Mouse (Mus musculus): ENCODE data around the gene Trim67. TPM values are rescaled to one million over a fixed set of nuclear protein-coding genes. Genes with fewer than 3 reads are reported as not detected.
A peak's percentile ranks its signal among the peaks of the same experiment; 100 is the strongest.

Trim67 gene
- polyA plus RNA-seq, 1 experiment from 2014 or later: 0.70 TPM

DNA sequence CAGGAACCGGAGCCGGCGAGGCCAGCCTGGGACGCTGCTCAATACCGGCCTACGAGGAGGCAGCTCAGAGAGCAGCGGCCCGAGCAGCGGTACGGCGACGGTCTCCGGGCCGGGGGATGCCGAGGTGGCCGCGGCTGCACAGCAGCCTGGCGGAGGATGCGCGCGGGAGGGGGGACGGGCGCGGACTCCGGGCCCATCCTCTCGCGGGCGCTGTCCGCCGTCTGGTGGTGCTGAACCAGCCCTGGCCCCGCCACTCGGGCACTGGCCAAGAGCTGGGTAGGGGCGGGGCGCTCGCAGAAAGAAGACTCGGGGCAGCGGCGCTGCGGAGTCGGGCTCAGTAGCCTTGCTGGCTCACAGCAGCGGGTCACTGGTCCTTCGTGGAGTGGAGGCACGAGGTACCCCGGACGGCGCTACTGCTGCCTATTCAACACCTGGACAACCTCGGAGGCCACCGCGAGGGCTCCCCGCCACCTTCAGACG, 320 bp downstream of the Trim67 start:
- H3K27ac ChIP-seq (ENCODE audit: low read depth): peak overlapping the region; percentile 18; the same call in 1 of the 2 replicates
- DNase-seq (peak; percentile 95), ATAC-seq (ENCODE audit: insufficient read depth) (peak; percentile 91)
- H3K27me3 ChIP-seq (ENCODE audit: insufficient read depth, low read length): peaks cover 55% of the 10 kb centered on the region
- H3K4me1 ChIP-seq (ENCODE audit: insufficient read depth): peaks cover 8% of the 10 kb centered on the region; the same call in 1 of the 2 replicates
- peak overlapping the region; percentile 55 for H3K4me3 ChIP-seq (ENCODE audit: low read depth, low read length)
- TF ChIP-seq CTCF (IDR thresholded peaks at IDR 0.05; ENCODE audit: low read depth): no peak
- H3K9ac ChIP-seq: no peak overlapping the region
- H3K9me3 ChIP-seq (ENCODE audit: low read depth, low read length): no peaks in the 10 kb centered on the region
- WGBS: 0% methylated on average over 51 of the region's 51 CpGs
- no peaks in the 10 kb centered on the region for H3K36me3 ChIP-seq (ENCODE audit: insufficient read depth)
- H3K4me2 ChIP-seq: peak overlapping the region; percentile 100

DNA sequence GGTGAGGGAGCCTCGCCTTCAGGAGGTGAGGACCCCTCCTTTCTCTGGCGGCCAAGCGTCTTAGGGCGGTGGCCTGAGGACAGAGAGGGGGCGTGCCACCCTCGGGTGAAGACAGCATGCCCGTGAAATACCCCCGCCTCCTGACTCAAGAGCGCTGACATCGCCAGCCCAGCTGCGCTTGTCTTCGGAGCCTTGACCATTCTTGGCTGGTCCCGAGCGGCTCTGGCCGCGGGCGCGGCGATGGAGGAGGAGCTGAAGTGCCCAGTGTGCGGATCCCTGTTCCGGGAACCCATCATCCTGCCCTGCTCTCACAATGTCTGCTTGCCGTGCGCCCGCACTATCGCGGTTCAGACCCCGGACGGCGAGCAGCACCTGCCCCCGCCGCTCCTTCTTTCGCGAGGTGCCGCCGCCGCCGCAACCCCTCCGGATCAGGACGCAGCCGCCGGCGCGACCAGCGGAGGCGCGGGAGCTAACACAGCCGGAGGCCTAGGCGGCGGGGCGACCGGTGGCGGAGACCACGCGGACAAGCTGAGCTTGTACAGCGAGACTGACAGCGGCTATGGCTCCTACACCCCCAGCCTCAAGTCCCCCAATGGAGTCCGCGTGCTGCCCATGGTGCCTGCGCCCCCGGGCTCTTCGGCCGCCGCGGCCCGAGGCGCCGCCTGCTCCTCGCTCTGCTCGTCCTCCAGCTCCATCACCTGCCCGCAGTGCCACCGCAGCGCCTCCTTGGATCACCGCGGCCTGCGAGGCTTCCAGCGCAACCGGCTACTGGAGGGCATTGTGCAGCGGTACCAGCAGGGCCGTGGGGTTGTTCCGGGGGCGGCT, 981 bp downstream of the Trim67 start:
- DNase-seq (peak; percentile 17), ATAC-seq (ENCODE audit: insufficient read depth) (peak; percentile 32; the same call in 1 of the 2 replicates)
- Histone ChIP-seq H3K4me1 (ENCODE audit: insufficient read depth) (peaks cover 8% of the 10 kb centered on the region; the same call in 1 of the 2 replicates), H3K9me3 (ENCODE audit: low read depth, low read length) (no peaks in the 10 kb centered on the region), H3K4me2 (peak overlapping the region; percentile 100), H3K9ac (no peak overlapping the region), H3K4me3 (ENCODE audit: low read depth, low read length) (peak overlapping the region; percentile 55), H3K27me3 (ENCODE audit: insufficient read depth, low read length) (peaks cover 55% of the 10 kb centered on the region), H3K36me3 (ENCODE audit: insufficient read depth) (no peaks in the 10 kb centered on the region), H3K27ac (ENCODE audit: low read depth) (no peak overlapping the region)
- 1% methylated on average over 81 of the region's 81 CpGs for WGBS
- TF ChIP-seq CTCF (IDR thresholded peaks at IDR 0.05; ENCODE audit: low read depth): no peak

DNA sequence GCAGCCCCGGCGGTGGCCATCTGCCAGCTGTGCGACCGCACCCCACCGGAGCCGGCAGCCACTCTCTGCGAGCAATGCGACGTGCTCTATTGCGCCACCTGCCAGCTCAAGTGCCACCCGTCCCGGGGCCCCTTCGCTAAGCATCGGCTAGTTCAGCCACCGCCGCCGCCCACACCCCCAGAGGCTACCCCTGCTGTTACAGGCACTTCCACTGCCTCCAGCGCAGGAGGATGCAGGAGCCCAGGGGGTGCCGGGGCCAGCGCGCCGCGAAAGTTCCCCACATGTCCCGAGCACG, 1.5 kb downstream of the Trim67 start:
- Histone ChIP-seq H3K4me2 (peak overlapping the region; percentile 100), H3K4me3 (ENCODE audit: low read depth, low read length) (peak overlapping the region; percentile 55), H3K36me3 (ENCODE audit: insufficient read depth) (no peaks in the 10 kb centered on the region), H3K9ac (no peak overlapping the region), H3K27me3 (ENCODE audit: insufficient read depth, low read length) (peaks cover 55% of the 10 kb centered on the region), H3K4me1 (ENCODE audit: insufficient read depth) (peaks cover 8% of the 10 kb centered on the region; the same call in 1 of the 2 replicates), H3K9me3 (ENCODE audit: low read depth, low read length) (no peaks in the 10 kb centered on the region), H3K27ac (ENCODE audit: low read depth) (no peak overlapping the region)
- ATAC-seq (ENCODE audit: insufficient read depth) (no peak), DNase-seq (peak; percentile 69)
- TF ChIP-seq CTCF (IDR thresholded peaks at IDR 0.05; ENCODE audit: low read depth): peak; percentile 50
- under 1% methylated on average over 25 of the region's 25 CpGs for WGBS

DNA sequence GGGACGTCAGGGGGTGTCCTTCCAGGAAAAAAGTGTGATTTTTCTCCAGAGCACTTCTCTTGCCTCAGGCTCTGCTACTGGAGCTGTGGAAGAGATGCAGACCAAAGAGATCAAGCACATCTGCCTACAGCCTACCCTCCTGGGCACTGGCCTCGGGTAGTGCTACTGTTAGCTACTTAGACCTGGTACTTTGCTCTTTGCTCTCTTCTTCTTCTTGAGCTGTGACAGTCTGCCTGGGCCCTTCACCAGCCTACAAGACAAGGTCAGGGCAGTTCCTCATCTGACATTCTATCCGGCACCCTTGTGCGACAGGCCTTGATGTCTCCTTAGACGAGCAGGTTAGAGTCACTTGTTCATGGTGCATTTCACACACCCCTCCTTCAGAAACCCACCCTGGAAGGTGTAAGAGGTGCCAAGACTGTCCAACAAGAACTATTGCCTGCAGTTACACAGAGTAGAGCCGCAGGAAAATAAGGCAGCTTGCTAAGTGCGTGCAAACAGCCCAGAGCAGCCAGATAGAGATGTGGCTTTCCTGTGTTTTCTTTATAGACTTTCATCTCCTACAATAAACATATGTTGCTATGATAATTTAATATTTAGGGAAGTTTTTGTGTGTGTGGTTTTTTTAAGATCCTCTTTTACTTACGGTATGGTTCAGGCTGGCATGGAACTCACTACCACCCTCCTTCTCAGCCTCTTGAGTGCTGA, 3.0 kb downstream of the Trim67 start:
- H3K9me3 ChIP-seq (ENCODE audit: low read depth, low read length): no peaks in the 10 kb centered on the region
- H3K36me3 ChIP-seq (ENCODE audit: insufficient read depth): no peaks in the 10 kb centered on the region
- peaks cover 55% of the 10 kb centered on the region for H3K27me3 ChIP-seq (ENCODE audit: insufficient read depth, low read length)
- H3K4me2 ChIP-seq: no peak overlapping the region
- DNase-seq (no peak), ATAC-seq (ENCODE audit: insufficient read depth) (no peak)
- no peak overlapping the region for H3K9ac ChIP-seq
- H3K4me1 ChIP-seq (ENCODE audit: insufficient read depth): peaks cover 8% of the 10 kb centered on the region; the same call in 1 of the 2 replicates
- 65% methylated on average over 8 of the region's 8 CpGs for WGBS
- no peak overlapping the region for H3K27ac ChIP-seq (ENCODE audit: low read depth)
- H3K4me3 ChIP-seq (ENCODE audit: low read depth, low read length): no peak overlapping the region
- no peak for TF ChIP-seq CTCF (IDR thresholded peaks at IDR 0.05; ENCODE audit: low read depth)

DNA sequence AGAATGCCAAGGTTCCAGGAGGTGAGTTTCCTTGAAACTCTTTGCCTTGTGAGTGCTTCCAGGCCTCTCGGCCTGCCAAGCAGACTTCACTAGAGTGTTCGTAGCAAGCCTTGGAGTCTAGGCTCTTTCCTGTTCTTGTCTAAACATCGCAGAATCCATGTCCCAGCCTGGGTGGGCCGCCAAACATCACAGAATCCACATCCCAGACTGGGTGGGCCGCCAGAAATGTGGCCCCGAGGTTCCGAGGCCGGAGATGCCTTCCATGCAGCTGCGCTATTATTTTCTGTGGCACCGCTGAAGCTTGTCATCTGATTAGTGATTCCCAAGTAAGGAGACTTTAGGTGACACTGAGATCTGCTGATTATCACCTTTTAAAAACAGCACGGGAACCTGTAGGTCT, 7.7 kb downstream of the Trim67 start:
- 22% methylated on average over 11 of the region's 11 CpGs for WGBS
- Histone ChIP-seq H3K4me1 (ENCODE audit: insufficient read depth) (no peaks in the 10 kb centered on the region), H3K27me3 (ENCODE audit: insufficient read depth, low read length) (peaks cover 9% of the 10 kb centered on the region), H3K9ac (no peak overlapping the region), H3K4me2 (no peak overlapping the region), H3K4me3 (ENCODE audit: low read depth, low read length) (no peak overlapping the region), H3K9me3 (ENCODE audit: low read depth, low read length) (no peaks in the 10 kb centered on the region), H3K36me3 (ENCODE audit: insufficient read depth) (no peaks in the 10 kb centered on the region), H3K27ac (ENCODE audit: low read depth) (no peak overlapping the region)
- TF ChIP-seq CTCF (IDR thresholded peaks at IDR 0.05; ENCODE audit: low read depth): no peak
- peak; percentile 37 for DNase-seq
- ATAC-seq (ENCODE audit: insufficient read depth): no peak

DNA sequence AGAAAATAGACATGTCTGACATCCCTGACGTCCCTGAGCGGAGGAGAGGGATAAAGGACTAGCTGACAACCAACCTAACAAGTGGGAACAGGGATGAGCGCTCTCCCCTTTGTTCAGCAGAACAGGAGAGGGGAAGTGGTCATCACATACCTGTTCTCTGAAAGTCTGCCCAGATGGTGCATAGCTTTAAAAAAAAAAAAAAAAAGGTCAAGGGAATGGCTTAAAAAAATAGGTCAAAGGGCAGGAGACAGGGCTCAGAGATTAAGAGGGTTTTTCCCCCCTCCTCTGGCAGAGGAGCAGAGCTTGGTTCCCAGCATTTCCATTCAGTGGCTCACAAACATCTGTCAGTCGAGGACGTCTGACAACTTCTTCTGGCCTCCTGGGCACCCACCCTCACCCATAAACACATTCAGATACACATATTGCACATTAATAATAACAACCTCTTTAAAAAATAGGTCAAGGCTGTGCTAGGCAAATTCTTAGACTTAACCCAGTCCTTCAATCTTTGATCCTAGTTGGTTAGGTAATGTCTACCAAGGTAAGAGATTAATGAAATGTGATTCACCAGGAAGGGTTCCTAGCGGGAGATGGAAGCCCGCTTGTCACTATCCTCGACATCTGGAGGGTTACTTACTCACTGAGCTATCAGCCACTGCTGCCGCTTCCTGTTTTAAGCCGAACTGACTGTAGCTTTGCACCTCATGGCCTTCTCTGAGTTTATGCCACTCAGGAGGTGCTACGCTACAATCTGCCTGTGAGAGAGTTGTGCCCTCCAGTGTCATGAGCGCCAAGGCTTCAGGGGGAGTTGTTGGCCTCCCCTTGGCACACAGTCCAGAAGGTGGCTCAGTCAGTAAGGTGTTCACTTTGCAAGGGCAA, 11.2 kb downstream of the Trim67 start:
- H3K36me3 ChIP-seq (ENCODE audit: insufficient read depth): no peaks in the 10 kb centered on the region
- DNase-seq (no peak), ATAC-seq (ENCODE audit: insufficient read depth) (no peak)
- H3K9me3 ChIP-seq (ENCODE audit: low read depth, low read length): no peaks in the 10 kb centered on the region
- 57% methylated on average over 12 of the region's 12 CpGs for WGBS
- no peak overlapping the region for H3K27ac ChIP-seq (ENCODE audit: low read depth)
- TF ChIP-seq CTCF (IDR thresholded peaks at IDR 0.05; ENCODE audit: low read depth): no peak
- no peak overlapping the region for H3K4me2 ChIP-seq
- no peak overlapping the region for H3K9ac ChIP-seq
- no peaks in the 10 kb centered on the region for H3K4me1 ChIP-seq (ENCODE audit: insufficient read depth)
- H3K27me3 ChIP-seq (ENCODE audit: insufficient read depth, low read length): no peaks in the 10 kb centered on the region
- no peak overlapping the region for H3K4me3 ChIP-seq (ENCODE audit: low read depth, low read length)
